Mouse (Mus musculus): ENCODE measurements around the gene Tle6. TPM values are rescaled to one million over a fixed set of nuclear protein-coding genes. Genes with fewer than 3 reads are reported as not detected.

Gene Tle6
- polyA plus RNA-seq, 1 experiment, result 8.6 TPM

GRCm38 (mm10) chr10:81546788-81547571 is 53.9 kb downstream of the Tle6 start:
- Histone ChIP-seq H3K4me3 (ENCODE audit: insufficient read depth, poor library complexity, severe bottlenecking) (no peak overlapping the region), H3K36me3 (ENCODE audit: control insufficient read depth, insufficient read depth) (no peaks in the 10 kb centered on the region), H3K79me3 (ENCODE audit: low read depth) (peaks cover 26% of the 10 kb centered on the region), H3K79me2 (ENCODE audit: control insufficient read depth, insufficient read depth) (peaks cover 30% of the 10 kb centered on the region), H3ac (ENCODE audit: control insufficient read depth, insufficient read length, low read depth) (no peak overlapping the region), H3K27me3 (ENCODE audit: control insufficient read depth, insufficient read depth, insufficient read length) (no peaks in the 10 kb centered on the region)
- TF ChIP-seq FOSL1 (IDR thresholded peaks at IDR 0.05; ENCODE audit: insufficient read depth, low read length, poor library complexity, severe bottlenecking), result no peak
- no peak for TF ChIP-seq CTCF (IDR thresholded peaks at IDR 0.05; ENCODE audit: control insufficient read depth, insufficient read depth, insufficient read length)
- no peak for TF ChIP-seq MYOD1 (IDR thresholded peaks at IDR 0.05; ENCODE audit: control insufficient read depth, insufficient read length, low read depth)

GRCm38 (mm10) chr10:81546332-81546731 is 54.5 kb downstream of the Tle6 start:
- Histone ChIP-seq H3K27me3 (ENCODE audit: control insufficient read depth, insufficient read depth, insufficient read length) (no peaks in the 10 kb centered on the region), H3ac (ENCODE audit: control insufficient read depth, insufficient read length, low read depth) (no peak overlapping the region), H3K79me3 (ENCODE audit: low read depth) (peaks cover 32% of the 10 kb centered on the region), H3K4me3 (ENCODE audit: insufficient read depth, poor library complexity, severe bottlenecking) (no peak overlapping the region), H3K36me3 (ENCODE audit: control insufficient read depth, insufficient read depth) (no peaks in the 10 kb centered on the region), H3K79me2 (ENCODE audit: control insufficient read depth, insufficient read depth) (peaks cover 36% of the 10 kb centered on the region)
- no peak for TF ChIP-seq MYOG (IDR thresholded peaks at IDR 0.05; ENCODE audit: control insufficient read depth, extremely low read depth, insufficient read length)
- no peak for TF ChIP-seq FOSL1 (IDR thresholded peaks at IDR 0.05; ENCODE audit: insufficient read depth, low read length, poor library complexity, severe bottlenecking)
- TF ChIP-seq CTCF (IDR thresholded peaks at IDR 0.05; ENCODE audit: control insufficient read depth, insufficient read depth, insufficient read length), result no peak
- no peak for TF ChIP-seq USF1 (IDR thresholded peaks at IDR 0.05; ENCODE audit: low read depth)
- TF ChIP-seq MYOD1 (IDR thresholded peaks at IDR 0.05; ENCODE audit: control insufficient read depth, insufficient read length, low read depth), result no peak
- no peak for TF ChIP-seq CEBPB (IDR thresholded peaks at IDR 0.05; ENCODE audit: low read depth)
- TF ChIP-seq MAX (IDR thresholded peaks at IDR 0.05), result no peak

DNA sequence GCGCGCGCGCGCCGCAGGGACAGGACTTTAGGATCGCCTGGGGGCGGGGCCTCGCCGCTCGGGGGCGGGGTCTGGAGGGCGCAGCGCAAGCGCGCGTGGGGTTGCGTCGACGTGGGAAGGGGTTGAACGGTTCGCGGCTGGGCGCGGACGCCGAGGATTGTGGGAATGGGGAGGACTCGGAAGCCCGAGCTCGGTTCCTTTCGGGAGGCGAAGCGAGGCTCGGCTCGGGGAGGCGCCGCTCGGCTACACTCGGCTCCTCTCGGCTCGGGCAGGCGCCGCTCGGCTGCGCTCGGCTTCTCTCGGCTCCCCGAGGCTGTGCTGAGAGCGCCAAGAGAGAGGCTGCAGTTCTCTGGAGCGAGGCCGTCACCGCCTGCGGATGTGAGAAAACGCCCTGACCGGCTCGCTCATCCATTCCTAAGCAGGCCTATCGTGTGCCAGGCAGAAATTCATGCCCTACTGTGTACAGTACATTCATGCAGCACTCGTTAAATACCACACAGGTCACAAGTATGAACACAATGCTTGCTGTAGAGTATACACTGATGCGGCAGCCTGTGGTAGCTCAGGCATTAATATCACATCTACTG is 55.6 kb downstream of the Tle6 start, which contains the start of gene Gna11:
Gna11 (minus strand) TSS at position 30 of the 587 bp plus-strand sequence.
- H3K4me3 ChIP-seq (ENCODE audit: insufficient read depth, poor library complexity, severe bottlenecking), result peak within 1 kb of the TSS; percentile 95
- no peak for TF ChIP-seq FOSL1 (IDR thresholded peaks at IDR 0.05; ENCODE audit: insufficient read depth, low read length, poor library complexity, severe bottlenecking)
- peak; percentile 21 for TF ChIP-seq MAX (IDR thresholded peaks at IDR 0.05)
- H3K36me3 ChIP-seq (ENCODE audit: control insufficient read depth, insufficient read depth), result no peaks in the 10 kb centered on the region
- H3K79me2 ChIP-seq (ENCODE audit: control insufficient read depth, insufficient read depth), result peaks cover 47% of the 10 kb centered on the region
- H3K27me3 ChIP-seq (ENCODE audit: control insufficient read depth, insufficient read depth, insufficient read length), result no peaks in the 10 kb centered on the region
- peak within 1 kb of the TSS; percentile 94 for H3ac ChIP-seq (ENCODE audit: control insufficient read depth, insufficient read length, low read depth)
- peaks cover 42% of the 10 kb centered on the region for H3K79me3 ChIP-seq (ENCODE audit: low read depth)

DNA sequence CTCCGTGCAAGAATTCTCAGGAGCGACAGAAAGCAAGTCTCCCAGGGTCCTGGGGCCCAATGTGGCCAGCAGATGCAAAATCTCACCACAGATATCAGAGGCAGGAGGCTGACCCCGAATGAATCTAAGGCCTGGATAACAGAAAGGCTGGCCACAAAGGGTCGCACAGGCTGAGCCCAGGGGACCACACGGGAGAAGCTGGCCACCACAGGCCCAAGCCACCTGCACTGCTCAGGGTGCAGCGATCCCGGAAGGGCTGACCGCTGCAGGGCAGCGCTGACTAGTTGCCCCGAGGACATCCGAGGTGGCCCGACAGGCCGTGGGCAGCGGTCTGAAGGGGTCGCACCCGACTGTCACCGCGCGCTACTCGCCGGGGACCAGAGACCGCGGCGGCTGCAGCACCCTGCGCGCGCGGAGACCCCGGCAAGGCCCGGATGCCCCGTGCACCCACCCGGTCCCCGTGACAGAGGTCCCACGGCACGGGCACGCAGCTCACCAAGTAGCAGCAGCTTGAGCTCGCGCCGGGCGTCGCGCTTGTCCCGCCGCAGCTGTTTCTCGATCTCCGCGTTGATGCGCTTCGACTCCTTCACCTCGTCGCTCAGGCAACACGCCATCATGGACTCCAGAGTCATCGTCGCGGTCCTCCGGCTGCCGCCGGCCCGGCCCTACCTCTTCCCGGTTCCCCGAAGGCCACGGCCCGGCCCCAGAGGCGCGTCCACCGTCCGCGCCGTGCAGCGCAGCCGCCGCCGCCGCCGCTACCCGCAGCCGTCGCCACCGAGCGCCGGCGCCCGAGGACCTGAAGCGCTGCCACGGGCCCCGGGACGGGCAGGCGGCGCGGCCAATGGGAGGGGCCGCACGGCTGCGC is 56.3 kb downstream of the Tle6 start:
- Histone ChIP-seq H3K79me2 (ENCODE audit: control insufficient read depth, insufficient read depth) (peaks cover 54% of the 10 kb centered on the region), H3ac (ENCODE audit: control insufficient read depth, insufficient read length, low read depth) (peak overlapping the region; percentile 94), H3K27me3 (ENCODE audit: control insufficient read depth, insufficient read depth, insufficient read length) (no peaks in the 10 kb centered on the region), H3K36me3 (ENCODE audit: control insufficient read depth, insufficient read depth) (peaks cover 1% of the 10 kb centered on the region), H3K4me3 (ENCODE audit: insufficient read depth, poor library complexity, severe bottlenecking) (peak overlapping the region; percentile 95), H3K79me3 (ENCODE audit: low read depth) (peaks cover 50% of the 10 kb centered on the region)
- TF ChIP-seq FOSL1 (IDR thresholded peaks at IDR 0.05; ENCODE audit: insufficient read depth, low read length, poor library complexity, severe bottlenecking) (no peak), CTCF (IDR thresholded peaks at IDR 0.05; ENCODE audit: control insufficient read depth, insufficient read depth, insufficient read length) (no peak), MYOD1 (IDR thresholded peaks at IDR 0.05; ENCODE audit: control insufficient read depth, insufficient read length, low read depth) (no peak), CEBPB (IDR thresholded peaks at IDR 0.05; ENCODE audit: low read depth) (no peak), USF1 (IDR thresholded peaks at IDR 0.05; ENCODE audit: low read depth) (no peak), MYOG (IDR thresholded peaks at IDR 0.05; ENCODE audit: control insufficient read depth, extremely low read depth, insufficient read length) (no peak), MAX (IDR thresholded peaks at IDR 0.05) (no peak)

GRCm38 (mm10) chr10:81543633-81544032 is 57.2 kb downstream of the Tle6 start:
- TF ChIP-seq MAX (IDR thresholded peaks at IDR 0.05), result no peak
- no peak for TF ChIP-seq MYOD1 (IDR thresholded peaks at IDR 0.05; ENCODE audit: control insufficient read depth, insufficient read length, low read depth)
- TF ChIP-seq FOSL1 (IDR thresholded peaks at IDR 0.05; ENCODE audit: insufficient read depth, low read length, poor library complexity, severe bottlenecking), result no peak
- TF ChIP-seq USF1 (IDR thresholded peaks at IDR 0.05; ENCODE audit: low read depth), result no peak
- no peak for TF ChIP-seq CTCF (IDR thresholded peaks at IDR 0.05; ENCODE audit: control insufficient read depth, insufficient read depth, insufficient read length)
- TF ChIP-seq CEBPB (IDR thresholded peaks at IDR 0.05; ENCODE audit: low read depth), result no peak
- no peak for TF ChIP-seq MYOG (IDR thresholded peaks at IDR 0.05; ENCODE audit: control insufficient read depth, extremely low read depth, insufficient read length)
- peaks cover 63% of the 10 kb centered on the region for H3K79me2 ChIP-seq (ENCODE audit: control insufficient read depth, insufficient read depth)
- H3ac ChIP-seq (ENCODE audit: control insufficient read depth, insufficient read length, low read depth), result peak overlapping the region; percentile 94
- peaks cover 10% of the 10 kb centered on the region for H3K36me3 ChIP-seq (ENCODE audit: control insufficient read depth, insufficient read depth)
- H3K4me3 ChIP-seq (ENCODE audit: insufficient read depth, poor library complexity, severe bottlenecking), result peak overlapping the region; percentile 95
- H3K27me3 ChIP-seq (ENCODE audit: control insufficient read depth, insufficient read depth, insufficient read length), result no peaks in the 10 kb centered on the region
- H3K79me3 ChIP-seq (ENCODE audit: low read depth), result peaks cover 58% of the 10 kb centered on the region

Measured in C2C12 (cell line).